Mouse (Mus musculus) forebrain, embryonic 14.5 days (tissue): ENCODE results near the gene Krtcap2. TPM values are rescaled to one million over a fixed set of nuclear protein-coding genes. Genes with fewer than 3 reads are reported as not detected.
A peak's percentile ranks its signal among the peaks of the same experiment; 100 is the strongest.

Experiments used
- ATAC-seq: fragments of 200-750 bp; cut with Nextera tagmentation; 2 replicates; pipeline ENCODE4 v1.8.0; 2017; ENCODE audit warnings: mild to moderate bottlenecking, moderate library complexity
- DNase-seq: peaks from one replicate; pipeline ENCODE4 v3.0.0-alpha.2; 2015; ENCODE audit warnings: low spot score
- H3K27ac ChIP-seq: fragments of 300-500 bp; sonication (generic); 2 replicates; pipeline ENCODE4 v1.5.1; 2014; ENCODE audit warnings: low read depth, mild to moderate bottlenecking, control low read depth, low read length, moderate library complexity
- H3K27me3 ChIP-seq: fragments of 300-500 bp; sonication (generic); replicated peaks from 2 replicates; pipeline ENCODE4 v1.6.1; 2014; ENCODE audit warnings: low read length, control low read depth, mixed read lengths; ENCODE audit not compliant: control insufficient read depth, insufficient read depth
- H3K36me3 ChIP-seq: fragments of 300-500 bp; sonication (generic); 2 replicates; pipeline ENCODE4 v1.6.1; 2014; ENCODE audit warnings: low read length, control low read depth; ENCODE audit not compliant: control insufficient read depth, insufficient read depth
- H3K4me1 ChIP-seq: fragments of 300-500 bp; sonication (generic); 2 replicates; pipeline ENCODE4 v1.6.1; 2014; ENCODE audit warnings: antibody characterized with exemption, low read length, control low read depth; ENCODE audit not compliant: control insufficient read depth, insufficient read depth
- H3K4me2 ChIP-seq: fragments of 300-500 bp; sonication (generic); 2 replicates; pipeline ENCODE4 v1.6.1; 2014; ENCODE audit warnings: mild to moderate bottlenecking, control low read depth, low read length
- H3K4me3 ChIP-seq: fragments of 300-500 bp; sonication (generic); 2 replicates; pipeline ENCODE4 v1.5.1; 2014; ENCODE audit warnings: low read depth, low read length, control low read depth
- H3K9ac ChIP-seq: fragments of 300-500 bp; sonication (generic); 2 replicates; pipeline ENCODE4 v1.6.1; 2014; ENCODE audit warnings: mild to moderate bottlenecking, low read length, control low read depth, moderate library complexity
- H3K9me3 ChIP-seq: fragments of 300-500 bp; sonication (generic); replicated peaks from 2 replicates; pipeline ENCODE4 v1.6.1; 2016; ENCODE audit warnings: low read length, control low read depth, mixed read lengths; ENCODE audit not compliant: control insufficient read depth
- WGBS: fragments of 180-500 bp; shearing (Covaris S2); extraction: QIAGEN DNeasy Blood & Tissue Kit; methylation state at CpG from one replicate; pipeline ENCODE4 v1.1.7; 2014; 5-methylcytosine and 5-hydroxymethylcytosine counted together
- polyA plus RNA-seq: library from polyadenylated mRNA; unstranded; fragments of >200 nt; fragmentation: Nextera tagmentation; extraction: Ambion mirVana; gene quantifications from 2 replicates; pipeline ENCODE4 v1.2.1, GENCODE M21; 2014

The Krtcap2 gene
- polyA plus RNA-seq, 1 experiment from 2014 or later, result 234 TPM

GRCm38 (mm10) chr3:89219546-89219945 is 26.2 kb upstream of the Krtcap2 start:
- H3K4me1 ChIP-seq, result peaks cover 33% of the 10 kb centered on the region
- ATAC-seq (no peak), DNase-seq (no peak)
- no peaks in the 10 kb centered on the region for H3K27me3 ChIP-seq
- no peak overlapping the region for H3K4me2 ChIP-seq
- no peak overlapping the region for H3K4me3 ChIP-seq
- H3K36me3 ChIP-seq, result peaks cover 42% of the 10 kb centered on the region
- no peak overlapping the region for H3K27ac ChIP-seq
- WGBS, result 57% methylated on average over 8 of the region's 8 CpGs
- no peaks in the 10 kb centered on the region for H3K9me3 ChIP-seq
- H3K9ac ChIP-seq, result no peak overlapping the region

DNA sequence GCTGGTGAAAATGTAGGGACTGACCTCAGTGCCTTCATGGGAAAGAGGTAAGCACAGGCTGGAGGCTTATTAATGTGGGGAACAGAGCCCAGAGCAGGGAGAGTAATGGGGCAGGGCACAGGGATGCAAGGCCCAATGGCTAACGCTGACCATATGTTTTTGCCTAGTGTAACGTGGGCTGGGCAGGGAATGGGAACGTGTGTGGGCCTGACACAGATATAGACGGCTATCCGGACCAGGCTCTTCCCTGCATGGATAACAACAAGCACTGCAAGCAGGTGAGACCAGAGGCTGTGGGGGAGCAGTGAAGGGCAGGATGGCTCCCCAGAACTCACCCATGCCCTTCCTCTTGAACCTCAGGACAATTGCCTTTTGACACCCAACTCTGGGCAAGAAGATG is 24.6 kb upstream of the Krtcap2 start:
- Histone ChIP-seq H3K36me3 (peaks cover 42% of the 10 kb centered on the region), H3K27ac (no peak overlapping the region), H3K4me1 (peaks cover 35% of the 10 kb centered on the region), H3K4me3 (no peak overlapping the region), H3K4me2 (no peak overlapping the region), H3K9me3 (no peaks in the 10 kb centered on the region), H3K27me3 (no peaks in the 10 kb centered on the region), H3K9ac (no peak overlapping the region; the same call in 1 of the 2 replicates)
- DNase-seq (no peak), ATAC-seq (no peak)
- WGBS, result 62% methylated on average over 5 of the region's 5 CpGs

GRCm38 (mm10) chr3:89224796-89225195 is 21.0 kb upstream of the Krtcap2 start:
- peaks cover 48% of the 10 kb centered on the region for H3K4me1 ChIP-seq
- ATAC-seq, result no peak
- 17% methylated on average over 11 of the region's 11 CpGs for WGBS

DNA sequence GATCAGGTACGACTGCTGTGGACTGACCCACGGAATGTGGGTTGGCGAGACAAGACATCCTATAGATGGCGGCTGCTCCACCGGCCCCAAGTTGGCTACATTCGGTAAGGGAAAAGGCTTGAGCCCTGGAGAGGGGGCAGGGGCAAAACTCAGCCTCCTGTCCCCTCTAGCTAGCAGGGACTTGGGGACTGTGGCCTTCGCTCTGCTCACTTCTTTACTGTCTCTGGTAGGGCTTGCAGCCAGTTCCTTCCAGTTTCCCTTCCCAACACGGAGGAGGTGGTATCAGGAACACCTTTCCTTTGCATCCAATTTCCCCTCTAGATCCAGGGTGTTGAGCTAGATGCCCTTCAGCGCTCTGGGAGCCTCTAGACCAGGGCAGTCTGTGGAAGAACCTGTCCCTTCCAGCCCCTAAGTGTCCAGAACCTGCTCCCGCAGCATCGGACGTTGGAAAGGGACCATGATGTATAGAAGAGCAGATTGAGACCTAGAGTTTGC is 20.4 kb upstream of the Krtcap2 start:
- Histone ChIP-seq H3K4me1 (peaks cover 48% of the 10 kb centered on the region), H3K9ac (peak overlapping the region; percentile 85), H3K27ac (peak overlapping the region; percentile 94), H3K9me3 (no peaks in the 10 kb centered on the region), H3K27me3 (no peaks in the 10 kb centered on the region), H3K4me3 (peak overlapping the region; percentile 62), H3K4me2 (peak overlapping the region; percentile 72), H3K36me3 (peaks cover 35% of the 10 kb centered on the region)
- DNase-seq (no peak), ATAC-seq (no peak)
- WGBS, result 6% methylated on average over 12 of the region's 12 CpGs

More at GRCm38 (mm10) chr3:89224796-89225195, 21.0 kb upstream of the Krtcap2 start:
- Histone ChIP-seq H3K9me3 (no peaks in the 10 kb centered on the region), H3K36me3 (peaks cover 39% of the 10 kb centered on the region), H3K4me2 (peak overlapping the region; percentile 72), H3K27ac (peak overlapping the region; percentile 94), H3K27me3 (no peaks in the 10 kb centered on the region), H3K9ac (peak overlapping the region; percentile 85), H3K4me3 (peak overlapping the region; percentile 62)
- no peak for DNase-seq

- 6% methylated on average over 4 of the region's 4 CpGs for WGBS
- DNase-seq, result peak; percentile 95
- Histone ChIP-seq H3K4me2 (peak overlapping the region; percentile 72), H3K4me1 (peaks cover 48% of the 10 kb centered on the region), H3K9me3 (no peaks in the 10 kb centered on the region), H3K27me3 (no peaks in the 10 kb centered on the region), H3K36me3 (peaks cover 35% of the 10 kb centered on the region), H3K27ac (peak overlapping the region; percentile 94), H3K4me3 (peak overlapping the region; percentile 62), H3K9ac (peak overlapping the region; percentile 85)
- ATAC-seq, result peak; percentile 66
These were observed 19.8 kb upstream of the Krtcap2 start for GRCm38 (mm10) chr3:89225918-89226317.

DNA sequence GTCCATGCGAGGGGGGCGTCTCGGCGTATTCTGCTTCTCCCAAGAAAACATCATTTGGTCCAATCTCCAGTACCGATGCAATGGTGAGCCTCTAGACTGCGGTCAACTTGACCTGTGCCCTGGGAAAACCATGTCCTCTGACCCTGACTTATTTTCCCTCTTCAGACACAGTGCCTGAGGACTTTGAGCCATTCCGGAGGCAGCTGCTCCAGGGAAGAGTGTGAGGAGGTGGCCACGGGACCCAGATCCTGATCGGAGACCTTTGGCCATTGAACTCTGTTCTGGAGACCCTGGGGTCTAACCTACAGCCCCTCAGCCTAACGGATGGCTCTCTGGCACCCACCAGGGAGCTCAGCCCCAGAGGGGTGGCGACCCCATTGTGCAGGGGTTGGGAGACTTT is 19.4 kb upstream of the Krtcap2 start:
- ATAC-seq (no peak), DNase-seq (no peak)
- Histone ChIP-seq H3K4me3 (peak overlapping the region; percentile 62), H3K9ac (peak overlapping the region; percentile 85), H3K4me1 (peaks cover 46% of the 10 kb centered on the region), H3K9me3 (no peaks in the 10 kb centered on the region), H3K36me3 (peaks cover 32% of the 10 kb centered on the region), H3K27ac (peak overlapping the region; percentile 94), H3K27me3 (no peaks in the 10 kb centered on the region), H3K4me2 (peak overlapping the region; percentile 72)
- under 1% methylated on average over 11 of the region's 11 CpGs for WGBS

DNA sequence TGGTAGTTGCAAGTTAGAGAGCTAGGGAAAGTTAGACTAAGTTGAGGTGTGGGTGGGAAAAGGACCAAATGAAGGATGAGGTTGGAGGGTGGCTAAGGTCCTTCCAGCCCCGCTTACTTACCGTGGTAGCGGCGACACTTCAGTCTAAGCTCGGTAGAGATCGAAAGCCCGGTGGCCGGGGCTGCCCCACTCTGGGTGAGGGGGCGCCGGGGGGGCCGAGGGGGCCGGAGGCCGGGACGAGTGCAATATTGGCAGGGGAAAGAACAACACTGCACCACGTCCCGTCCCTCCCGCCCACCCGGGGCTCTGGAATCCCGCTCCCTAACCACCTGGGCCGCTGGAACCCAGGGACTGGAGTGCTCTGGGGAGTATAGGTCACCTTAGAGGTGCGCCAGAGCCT is 18.9 kb upstream of the Krtcap2 start, which contains the start of gene Mtx1:
Gene Mtx1 (minus strand): TSS at position 189 of the 400 bp plus-strand sequence.
- no peak for DNase-seq
- WGBS, result under 1% methylated on average over 21 of the region's 21 CpGs
- Histone ChIP-seq H3K4me1 (peaks cover 45% of the 10 kb centered on the region), H3K9ac (peak within 1 kb of the TSS; percentile 85), H3K4me3 (peak within 1 kb of the TSS; percentile 62), H3K27ac (peak within 1 kb of the TSS; percentile 94), H3K4me2 (peak within 1 kb of the TSS; percentile 72), H3K36me3 (peaks cover 27% of the 10 kb centered on the region), H3K27me3 (no peaks in the 10 kb centered on the region), H3K9me3 (no peaks in the 10 kb centered on the region)
- no peak; the same call in 1 of the 2 replicates for ATAC-seq

DNA sequence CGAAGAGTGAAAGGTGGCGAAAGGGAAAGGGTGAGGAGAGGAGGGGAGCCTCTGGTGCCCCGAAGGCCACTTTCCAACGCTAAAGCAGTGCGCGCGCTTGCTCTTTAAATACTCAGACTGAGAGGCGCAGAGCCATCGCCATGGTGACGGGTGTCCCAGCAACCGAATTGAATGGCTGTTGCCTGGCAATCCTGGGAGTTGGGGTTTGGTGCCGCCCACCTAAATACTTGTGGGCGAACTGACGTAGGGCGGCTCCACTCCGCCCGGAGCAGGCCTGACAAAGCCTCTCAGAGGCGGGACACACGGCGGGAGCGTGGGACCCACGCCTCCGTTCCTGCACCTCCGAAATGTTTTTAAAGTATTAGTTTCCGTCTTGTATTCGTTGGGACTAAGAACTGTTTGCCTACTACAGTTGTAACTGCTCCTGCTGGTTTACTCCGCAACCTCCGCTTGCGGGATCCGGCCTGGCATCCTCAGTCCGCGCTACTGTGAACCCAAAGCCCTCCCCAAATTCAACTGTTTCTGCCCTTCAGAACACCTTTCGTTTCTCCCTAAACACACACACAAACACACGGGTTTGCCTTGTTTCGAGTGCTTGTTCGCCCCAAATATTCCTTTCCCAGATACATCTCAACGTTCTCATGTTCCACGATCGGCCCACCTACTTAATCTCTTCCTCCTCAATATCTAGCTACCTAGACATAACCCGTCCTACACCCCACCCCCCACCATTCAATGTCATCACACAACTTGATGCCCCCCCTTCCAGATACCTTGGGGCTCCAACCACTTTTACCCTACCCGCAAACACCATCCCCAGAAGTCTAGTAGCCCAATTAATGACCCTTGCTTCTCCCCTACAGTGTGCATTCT is 18.2 kb upstream of the Krtcap2 start:
- peak overlapping the region; percentile 85 for H3K9ac ChIP-seq
- H3K4me3 ChIP-seq, result peak overlapping the region; percentile 62
- H3K27ac ChIP-seq, result peak overlapping the region; percentile 94
- ATAC-seq, result peak; percentile 85
- peaks cover 21% of the 10 kb centered on the region for H3K36me3 ChIP-seq
- H3K27me3 ChIP-seq, result no peaks in the 10 kb centered on the region
- no peaks in the 10 kb centered on the region for H3K9me3 ChIP-seq
- WGBS, result under 1% methylated on average over 41 of the region's 41 CpGs
- H3K4me1 ChIP-seq, result peaks cover 45% of the 10 kb centered on the region
- DNase-seq, result peak; percentile 99
- peak overlapping the region; percentile 72 for H3K4me2 ChIP-seq

GRCm38 (mm10) chr3:89228180-89228549 is 17.6 kb upstream of the Krtcap2 start:
- Histone ChIP-seq H3K9me3 (no peaks in the 10 kb centered on the region), H3K27ac (peak overlapping the region; percentile 94), H3K4me2 (peak overlapping the region; percentile 72), H3K27me3 (no peaks in the 10 kb centered on the region), H3K4me3 (peak overlapping the region; percentile 62), H3K4me1 (peaks cover 43% of the 10 kb centered on the region), H3K36me3 (peaks cover 20% of the 10 kb centered on the region), H3K9ac (peak overlapping the region; percentile 85; the same call in 1 of the 2 replicates)
- DNase-seq (peak; percentile 90), ATAC-seq (peak; percentile 37)
- WGBS, result under 1% methylated on average over 20 of the region's 20 CpGs
